Mouse (Mus musculus) v-Abl transformed pro-B cells (cell line): ENCODE measurements at regions not wholly inside any gene's neighbourhood (a gene's known extent, or its start where the extent isn't known, plus 50 kb on each side); places are given as distances from the start of the nearest gene placed in this dataset.

Experiments
- in situ Hi-C, 2 experiments: fragments of 400-800 bp; cut with MboI; formaldehyde crosslinking; loops; one replicate each; pipeline ENCODE4 v1.15.1; 2025; ENCODE audit not compliant: unreplicated experiment in 2 of 2

DNA sequence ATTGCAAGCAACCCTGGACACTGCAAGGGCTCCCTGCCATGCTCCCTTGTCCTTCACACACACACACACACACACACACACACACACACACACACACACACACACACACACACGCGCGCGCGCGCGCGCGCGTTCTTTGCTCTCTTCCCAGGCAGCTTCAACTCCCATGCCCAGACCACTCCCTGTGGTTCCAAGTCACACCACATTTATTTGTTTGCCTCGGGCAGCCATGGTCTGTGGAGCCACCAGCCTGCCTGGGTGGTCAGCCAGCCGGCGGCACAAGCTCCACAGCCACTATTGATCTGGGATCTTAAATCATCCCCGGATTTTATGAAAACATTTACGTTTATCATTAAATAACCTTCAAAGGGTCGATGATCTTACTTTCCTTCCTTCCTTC is 440.0 kb downstream of the Zfp536 start:
- in situ Hi-C loops: loop anchor here in 1 of 2 experiments (25.0 kb wide), 1 partner anchor 1446 kb away; no protein-coding TSS in a partner anchor

GRCm38 (mm10) chr7:37335212-37335611 is 438.2 kb downstream of the Zfp536 start:
- in situ Hi-C loops: loop anchor here in 1 of 2 experiments (25.0 kb wide), 1 partner anchor 1448 kb away; no protein-coding TSS in a partner anchor

- in situ Hi-C loops: loop anchor here in 1 of 2 experiments (25.0 kb wide), 1 partner anchor 1449 kb away; no protein-coding TSS in a partner anchor
Measured at GRCm38 (mm10) chr7:37336171-37336850, 437.1 kb downstream of the Zfp536 start.

GRCm38 (mm10) chr7:37336851-37337531 is 436.4 kb downstream of the Zfp536 start:
- in situ Hi-C loops: loop anchor here in 1 of 2 experiments (25.0 kb wide), 1 partner anchor 1450 kb away; no protein-coding TSS in a partner anchor

- in situ Hi-C loops: loop anchor here in 1 of 2 experiments (25.0 kb wide), 1 partner anchor 1450 kb away; no protein-coding TSS in a partner anchor
Measured at GRCm38 (mm10) chr7:37337616-37338015, 435.8 kb downstream of the Zfp536 start.

GRCm38 (mm10) chr7:37338067-37338501 is 435.4 kb downstream of the Zfp536 start:
- in situ Hi-C loops: loop anchor here in 1 of 2 experiments (25.0 kb wide), 1 partner anchor 1451 kb away; no protein-coding TSS in a partner anchor

- in situ Hi-C loops: loop anchor here in 1 of 2 experiments (25.0 kb wide), 1 partner anchor 1455 kb away; no protein-coding TSS in a partner anchor
Measured at GRCm38 (mm10) chr7:37342613-37343012, 430.8 kb downstream of the Zfp536 start.

GRCm38 (mm10) chr7:37343021-37343593 is 430.3 kb downstream of the Zfp536 start:
- in situ Hi-C loops: loop anchor here in 1 of 2 experiments (25.0 kb wide), 1 partner anchor 1456 kb away; no protein-coding TSS in a partner anchor

DNA sequence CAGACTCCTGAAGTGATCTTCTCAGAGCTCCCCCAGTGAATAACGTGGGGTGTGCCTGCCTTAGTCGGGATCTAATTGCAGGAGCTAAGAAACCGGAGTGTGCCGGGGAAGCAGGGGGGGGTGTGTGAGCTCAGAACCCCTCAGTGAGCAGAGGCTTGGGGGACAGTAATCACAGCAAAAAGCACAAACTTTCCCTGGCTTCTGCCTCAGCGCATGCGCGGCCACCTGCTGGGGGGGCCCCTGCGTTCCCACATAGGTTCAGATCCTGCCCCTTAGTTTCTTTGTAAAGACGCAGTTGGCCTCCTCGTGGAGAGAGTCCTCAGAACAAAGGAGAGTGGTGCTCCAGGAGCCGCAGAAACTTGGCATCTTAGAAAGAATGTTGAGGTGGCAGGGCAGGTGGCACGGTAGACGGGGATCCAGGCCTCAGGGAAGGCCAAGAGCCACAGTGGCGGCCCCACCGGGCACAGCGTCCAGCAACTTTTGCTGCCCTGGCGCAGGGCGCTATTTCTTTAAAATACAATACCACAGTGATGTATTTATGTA is 429.7 kb downstream of the Zfp536 start:
- in situ Hi-C loops: loop anchor here in 1 of 2 experiments (25.0 kb wide), 1 partner anchor 1456 kb away; no protein-coding TSS in a partner anchor

DNA sequence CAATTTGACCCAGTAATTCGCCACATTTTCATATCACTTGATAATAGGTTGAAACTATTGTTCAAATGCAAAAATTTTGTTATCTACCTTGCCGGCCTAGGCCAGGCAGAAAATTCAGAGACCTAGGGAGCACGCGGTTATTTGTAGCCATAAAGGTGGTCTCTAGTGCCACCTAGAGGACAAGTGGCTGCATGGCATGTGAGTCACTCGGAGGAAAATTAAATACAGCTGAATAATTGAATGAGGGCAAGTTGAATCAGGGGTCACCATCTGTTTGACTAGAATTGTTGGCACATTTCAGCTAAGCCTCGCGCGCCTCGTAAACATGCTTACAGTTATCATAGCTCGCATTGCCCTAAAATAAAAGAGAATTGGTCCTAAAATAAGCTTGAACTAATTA is 427.4 kb downstream of the Zfp536 start:
- in situ Hi-C loops: loop anchor here in 1 of 2 experiments (25.0 kb wide), 1 partner anchor 1459 kb away; no protein-coding TSS in a partner anchor

DNA sequence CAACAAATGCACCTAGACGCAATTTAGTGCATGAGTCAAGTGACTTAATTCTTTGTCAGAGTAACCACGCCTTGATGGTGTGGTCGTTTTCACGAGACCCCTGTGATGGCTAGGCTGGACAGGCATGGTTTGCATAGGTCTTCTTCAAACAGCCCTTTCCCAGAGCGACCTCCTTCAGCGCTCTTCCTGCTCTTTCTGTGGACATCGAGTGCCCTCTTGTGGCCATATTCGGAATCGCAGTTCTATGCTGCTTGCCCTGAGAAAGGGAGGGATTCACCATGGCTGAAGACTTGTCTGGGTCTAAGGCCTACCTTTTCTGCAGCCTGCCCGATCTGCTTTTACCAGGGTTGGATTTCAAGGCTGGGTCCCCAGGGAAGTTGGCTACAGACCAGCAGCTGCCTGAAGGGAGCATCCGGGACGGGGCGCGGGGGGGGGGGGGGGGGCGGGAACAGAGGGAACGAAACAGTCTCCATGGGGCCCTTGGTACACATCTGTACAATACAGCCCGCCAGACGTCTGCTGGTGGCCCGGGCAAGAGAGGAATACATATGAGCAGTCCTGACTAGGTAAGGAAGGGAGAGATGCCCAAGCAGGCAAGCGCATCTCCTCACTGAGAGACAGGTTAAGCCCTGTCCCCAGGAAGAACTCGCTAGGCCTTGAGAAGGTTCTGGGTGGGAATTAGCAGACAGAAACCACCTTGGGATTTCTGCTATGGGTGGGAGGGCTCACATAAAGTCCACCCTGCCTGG is 415.6 kb downstream of the Zfp536 start:
- in situ Hi-C loops: loop anchor here (5.0 to 25.0 kb wide), 4 partner anchors 904 to 1821 kb away; partner anchors contain the start of genes Pop4 (in 1 of the 2) and Tdrd12 (in 1 of the 2)

DNA sequence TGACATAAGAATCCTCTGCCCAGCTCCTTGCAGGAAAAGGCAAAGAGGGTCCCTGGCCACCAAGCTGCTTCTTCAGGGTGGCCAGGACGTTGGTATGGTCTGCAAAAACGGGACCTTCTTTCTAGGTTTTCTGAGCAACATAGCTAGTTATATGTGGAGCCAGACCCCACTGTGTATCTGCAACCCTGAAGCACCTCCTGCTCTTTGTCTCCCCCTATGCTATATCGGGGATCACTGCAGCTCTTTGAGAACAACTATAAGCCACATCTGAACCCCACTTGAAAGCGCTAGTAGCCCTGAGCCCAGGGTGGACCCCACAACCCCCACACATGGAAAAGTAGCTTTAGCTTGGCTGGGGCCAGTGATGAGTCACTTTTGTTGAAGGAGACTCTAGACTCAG is 414.9 kb downstream of the Zfp536 start:
- in situ Hi-C loops: loop anchor here (5.0 to 25.0 kb wide), 4 partner anchors 904 to 1821 kb away; partner anchors contain the start of genes Pop4 (in 1 of the 2) and Tdrd12 (in 1 of the 2)

DNA sequence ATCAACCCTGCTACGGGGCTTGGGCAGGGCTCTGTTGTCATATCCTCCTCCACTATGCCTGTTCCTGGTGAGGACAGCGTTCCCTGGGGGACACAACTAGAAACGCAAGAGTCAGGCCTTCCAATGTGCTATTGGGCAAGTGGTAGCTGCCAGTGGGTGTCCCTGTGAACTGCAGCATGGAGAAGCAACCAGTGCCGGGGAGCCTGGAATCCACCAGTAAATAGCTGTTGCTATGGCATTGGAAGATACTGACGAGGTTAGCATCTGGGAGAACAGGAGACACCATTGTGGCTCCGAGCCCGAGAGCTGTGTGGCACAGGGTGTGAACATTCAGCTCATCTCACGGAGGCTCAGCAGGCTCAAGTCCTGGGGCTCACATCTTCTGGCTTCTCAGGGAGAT is 414.0 kb downstream of the Zfp536 start:
- in situ Hi-C loops: loop anchor here (5.0 to 25.0 kb wide), 4 partner anchors 903 to 1822 kb away; partner anchors contain the start of genes Pop4 (in 1 of the 2) and Tdrd12 (in 1 of the 2)

GRCm38 (mm10) chr7:37360171-37360570 is 413.3 kb downstream of the Zfp536 start:
- in situ Hi-C loops: loop anchor here in 1 of 2 experiments (25.0 kb wide), 3 partner anchors 902 to 1823 kb away; partner anchors contain the start of genes Pop4 and Tdrd12

- in situ Hi-C loops: loop anchor here in 1 of 2 experiments (25.0 kb wide), 3 partner anchors 900 to 1825 kb away; partner anchors contain the start of genes Pop4 and Tdrd12
Measured at GRCm38 (mm10) chr7:37361802-37362441, 411.5 kb downstream of the Zfp536 start.

DNA sequence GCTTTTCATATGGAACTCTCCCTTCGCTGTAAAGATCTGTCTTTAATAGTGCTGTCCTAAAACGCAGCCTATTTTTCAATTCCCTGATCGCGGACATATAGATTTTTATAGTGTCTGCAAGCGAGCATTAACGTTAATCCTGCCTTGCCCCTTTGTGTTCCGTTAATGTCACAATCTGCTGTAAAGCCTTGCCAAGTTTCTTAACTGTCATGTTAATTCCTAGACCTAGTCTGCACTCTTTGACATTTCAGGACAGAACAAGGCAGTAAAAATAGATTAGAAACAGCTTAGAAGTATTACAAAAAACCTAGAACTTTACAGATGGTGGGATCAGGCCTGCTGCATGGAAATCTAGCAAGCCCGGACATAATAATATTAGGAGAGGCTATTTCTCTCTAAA is 410.6 kb downstream of the Zfp536 start:
- in situ Hi-C loops: loop anchor here in 1 of 2 experiments (25.0 kb wide), 3 partner anchors 899 to 1826 kb away; partner anchors contain the start of genes Pop4 and Tdrd12

DNA sequence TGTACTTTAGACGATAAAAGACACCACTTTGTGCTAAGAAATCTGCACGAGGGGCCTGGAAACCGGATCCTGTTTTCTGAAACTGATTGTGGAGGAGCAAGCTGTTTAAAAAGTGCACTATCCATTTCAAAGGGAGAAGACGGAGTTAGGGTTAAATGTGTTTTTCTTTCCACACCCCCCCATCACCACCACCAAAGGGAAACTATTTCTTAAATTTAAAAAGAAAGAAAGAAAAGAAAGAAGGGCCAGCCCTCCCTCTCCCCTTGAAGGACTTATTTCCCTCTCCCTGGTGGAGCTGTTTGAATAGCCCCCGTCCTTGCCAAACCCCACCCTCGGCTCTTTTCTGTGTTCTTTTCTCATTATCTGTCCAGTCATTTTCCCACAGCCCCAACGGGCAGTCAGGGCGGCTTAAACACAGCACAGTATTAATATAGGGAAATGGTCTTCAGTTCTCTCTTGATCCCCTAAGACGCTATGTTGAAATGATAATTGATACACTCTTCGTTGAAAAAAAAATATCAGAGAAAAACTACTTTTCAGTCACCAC is 409.7 kb downstream of the Zfp536 start:
- in situ Hi-C loops: loop anchor here in 1 of 2 experiments (25.0 kb wide), 3 partner anchors 899 to 1826 kb away; partner anchors contain the start of genes Pop4 and Tdrd12

DNA sequence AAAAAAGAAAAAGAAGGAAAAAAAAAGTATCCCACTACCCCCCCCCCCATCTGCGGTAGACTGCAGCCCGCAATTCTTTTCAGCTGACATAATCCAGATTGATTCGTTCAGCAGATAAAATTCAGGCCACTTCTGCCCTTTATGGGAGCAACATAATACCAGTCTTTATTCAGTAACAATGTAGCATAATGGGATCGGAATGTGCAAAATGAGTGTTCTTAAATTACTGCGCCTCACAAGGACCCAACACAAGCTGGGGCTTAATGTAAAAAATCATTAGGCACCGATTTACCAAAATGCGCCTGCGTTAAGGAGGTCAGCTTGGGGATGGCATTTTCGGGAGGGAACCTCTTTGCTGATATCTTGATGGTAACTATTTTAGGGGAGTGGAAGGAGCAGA is 409.2 kb downstream of the Zfp536 start:
- in situ Hi-C loops: loop anchor here in 1 of 2 experiments (25.0 kb wide), 3 partner anchors 898 to 1827 kb away; partner anchors contain the start of genes Pop4 and Tdrd12
